Mouse (Mus musculus): ENCODE results near the gene Tyr.

GRCm38 (mm10) chr7:87493412-87493811 is at the start of gene Tyr:
- TF ChIP-seq POLR2A (IDR thresholded peaks at IDR 0.05; ENCODE audit: low read depth, low read length) = no peak
- no peak for TF ChIP-seq CTCF (IDR thresholded peaks at IDR 0.05; ENCODE audit: extremely low read depth, insufficient read length, insufficient replicate concordance, low read depth, low read length)
